Mouse (Mus musculus): ENCODE measurements around the gene Ggt1.

The Ggt1 gene

DNA sequence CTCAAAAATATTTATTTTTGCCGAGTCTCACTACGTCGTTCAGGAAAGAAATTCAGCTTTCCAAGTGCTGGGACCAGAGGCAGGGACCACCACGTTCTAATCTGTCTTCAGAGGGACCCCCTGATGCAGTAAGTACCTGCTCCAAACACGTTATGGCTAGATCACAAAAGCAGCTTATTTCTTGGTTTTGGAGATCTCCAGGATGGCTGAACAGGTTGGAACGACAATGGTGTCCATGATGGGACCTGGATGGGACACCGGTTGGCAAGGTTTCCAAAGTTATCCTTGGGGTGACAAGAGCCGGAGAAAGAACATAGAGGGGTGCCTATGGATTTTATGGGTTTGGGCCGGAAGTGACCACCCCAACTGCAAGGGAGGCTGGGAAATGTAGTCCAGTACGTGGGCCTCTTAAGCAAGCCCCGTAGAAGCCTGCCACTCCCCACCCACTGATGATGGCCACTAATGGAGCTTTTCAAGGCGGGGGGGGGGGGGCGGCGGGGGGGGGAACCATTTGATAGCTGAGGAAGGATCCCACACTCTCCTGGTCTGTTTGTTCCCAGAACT is 72.3 kb downstream of the Ggt1 start:
- DNase-seq (ENCODE audit: low spot score): no peak

DNA sequence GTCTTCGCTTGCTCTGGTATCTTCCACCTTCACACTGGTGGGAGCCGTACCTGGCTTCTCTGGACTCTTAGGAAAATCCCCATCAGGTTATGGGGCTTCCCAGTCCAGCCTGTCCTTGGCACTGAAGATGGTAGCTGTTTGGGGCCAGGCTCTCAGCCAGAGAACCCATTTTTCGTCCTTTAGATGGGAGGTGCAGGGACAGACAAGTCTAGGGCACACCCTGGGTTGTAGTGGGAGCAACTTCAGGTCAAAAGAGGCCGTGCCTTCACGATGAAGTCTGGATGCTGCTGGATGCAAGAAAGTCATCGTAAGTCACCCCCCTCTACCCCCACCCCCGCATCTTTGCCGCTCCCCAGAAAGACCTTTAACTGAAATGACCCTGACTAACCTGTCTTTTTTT is 73.2 kb downstream of the Ggt1 start:
- no peak for DNase-seq (ENCODE audit: low spot score)

DNA sequence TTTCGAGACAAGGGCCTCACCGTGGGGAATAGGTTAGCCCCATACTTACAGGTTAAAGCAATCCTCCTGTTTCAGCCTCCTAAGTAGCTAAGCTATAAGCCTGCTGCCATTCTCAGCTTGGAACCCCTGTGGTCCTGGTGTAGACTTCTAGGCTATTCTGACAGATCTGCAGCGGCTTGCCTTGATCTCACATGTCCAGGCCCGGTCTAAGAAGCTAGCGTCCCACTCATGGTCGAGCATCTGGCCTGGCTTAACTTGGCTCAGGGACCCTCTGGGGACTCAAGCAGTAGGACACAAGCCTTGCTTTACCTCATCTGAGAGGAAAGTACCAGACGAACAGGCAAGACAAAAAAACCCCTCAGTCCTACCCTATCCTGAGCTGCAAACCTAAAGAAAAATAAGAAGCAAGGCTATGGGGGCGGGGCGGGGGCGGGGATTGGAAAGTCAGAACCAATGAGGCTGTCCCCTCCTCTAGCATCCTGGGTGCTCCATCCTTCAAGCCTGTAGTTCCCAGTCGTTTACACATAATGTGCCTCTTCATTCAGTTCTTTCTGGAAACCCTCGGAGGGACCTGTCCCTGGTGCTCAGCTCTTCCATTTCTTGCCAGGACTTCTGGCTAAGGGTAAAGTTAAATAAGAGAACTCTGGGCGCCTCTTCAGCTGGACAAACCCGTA is 73.8 kb downstream of the Ggt1 start:
- DNase-seq (ENCODE audit: low spot score): no peak

DNA sequence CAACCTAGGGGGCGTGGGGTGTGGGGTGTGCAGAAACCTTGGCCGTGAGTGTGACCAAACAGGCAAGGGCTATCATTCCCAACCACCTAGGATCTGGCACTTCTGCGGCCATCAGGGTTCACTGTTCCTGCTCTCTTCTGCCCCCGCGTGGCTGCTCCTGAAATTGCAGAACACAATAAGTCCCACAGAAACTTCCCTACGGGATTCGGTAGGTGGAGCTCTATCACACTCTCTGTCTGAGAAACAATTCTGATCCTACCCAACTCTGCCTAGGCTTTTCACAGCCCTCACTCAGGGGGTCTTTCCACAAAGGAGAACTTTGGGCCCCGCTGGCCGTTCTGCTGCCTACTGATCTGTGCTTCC is 74.3 kb downstream of the Ggt1 start:
- peak; percentile 80 for DNase-seq (ENCODE audit: low spot score)

All from retina, embryonic 14.5 days (tissue).